Mouse (Mus musculus): ENCODE results near the gene Prickle1. TPM values are rescaled to one million over a fixed set of nuclear protein-coding genes. Genes with fewer than 3 reads are reported as not detected.

Gene Prickle1
- polyA plus RNA-seq, 1 experiment from 2014 or later = 20.7 TPM

DNA sequence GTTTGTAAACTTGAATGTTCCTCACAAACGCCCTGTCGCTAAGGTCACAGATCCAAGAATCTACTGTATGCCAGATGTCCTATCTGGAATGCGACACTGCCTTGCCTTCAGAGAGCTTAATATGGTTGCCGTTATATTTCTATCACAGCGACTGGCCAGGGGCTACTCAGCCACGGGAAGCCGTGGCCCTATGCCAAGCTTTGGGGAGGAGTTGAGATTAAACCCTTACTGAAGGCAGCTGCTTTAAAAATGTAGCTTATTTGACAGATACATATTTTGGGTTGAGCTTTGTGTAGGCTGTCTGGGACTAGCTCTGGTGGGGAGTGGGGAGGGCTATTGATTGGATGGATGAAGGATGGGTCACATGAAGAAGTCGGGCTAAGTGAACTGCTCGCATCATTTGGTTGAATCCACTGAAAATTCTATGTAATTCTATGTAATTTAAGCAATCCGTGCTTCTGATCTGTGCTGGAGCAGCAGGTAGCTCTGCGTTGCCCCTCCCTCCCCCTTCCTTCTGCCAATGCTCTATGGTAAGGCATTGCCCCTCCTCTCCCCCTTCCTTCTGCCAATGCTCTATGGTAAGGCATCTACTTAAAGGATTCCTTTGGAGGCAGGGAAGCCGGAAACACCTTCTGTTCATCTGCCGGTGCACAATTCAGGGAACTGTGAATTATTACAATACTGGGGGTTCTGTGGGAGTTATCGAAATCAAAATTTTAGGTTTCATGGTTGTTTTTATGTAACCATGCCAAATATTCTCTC lies 28.0 kb downstream of the Prickle1 start:
- H3K9ac ChIP-seq (replicated peaks; ENCODE audit: low read depth, low read length) = no peak overlapping the region
- 62% methylated on average over 14 of the region's 14 CpGs for WGBS
- no peak overlapping the region for H3K4me3 ChIP-seq (replicated peaks; ENCODE audit: low read length)
- no peak overlapping the region for H3K27ac ChIP-seq (ENCODE audit: low read length)
- no peaks in the 10 kb centered on the region for H3K27me3 ChIP-seq (replicated peaks; ENCODE audit: control insufficient read depth, insufficient read depth, low read length)
- 0 out of 2 replicates have a peak overlapping the region, but pooled peaks have one; percentile 16 for H3K4me2 ChIP-seq (ENCODE audit: low read length)
- peak; percentile 72 for ATAC-seq
- H3K4me1 ChIP-seq (replicated peaks; ENCODE audit: control insufficient read depth, insufficient read depth, low read length) = peaks cover 12% of the 10 kb centered on the region
- H3K36me3 ChIP-seq (ENCODE audit: control insufficient read depth, insufficient read depth) = no peaks in the 10 kb centered on the region
- no peaks in the 10 kb centered on the region for H3K9me3 ChIP-seq (ENCODE audit: control insufficient read depth, low read length)

DNA sequence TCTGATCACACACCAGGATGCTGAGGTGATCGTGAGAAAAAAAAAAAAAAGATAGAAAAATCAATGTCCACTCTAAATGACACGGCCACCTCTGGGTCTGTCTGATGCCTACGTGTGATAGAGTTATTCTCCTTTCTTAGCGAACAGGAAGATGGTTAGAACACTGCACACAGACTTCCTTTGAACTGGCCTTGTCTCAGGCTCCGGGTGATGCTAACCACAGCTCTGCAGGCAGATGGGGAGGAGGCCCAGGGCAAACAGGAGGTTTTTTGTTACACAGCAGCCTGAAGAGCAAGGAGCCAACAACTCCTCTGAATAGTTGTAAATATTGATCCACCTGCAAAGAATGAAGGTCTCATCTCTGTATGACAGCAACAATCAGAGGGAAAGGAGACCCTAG lies 32.2 kb downstream of the Prickle1 start:
- no peaks in the 10 kb centered on the region for H3K27me3 ChIP-seq (replicated peaks; ENCODE audit: control insufficient read depth, insufficient read depth, low read length)
- H3K4me1 ChIP-seq (replicated peaks; ENCODE audit: control insufficient read depth, insufficient read depth, low read length) = peaks cover 15% of the 10 kb centered on the region
- H3K9me3 ChIP-seq (ENCODE audit: control insufficient read depth, low read length) = no peaks in the 10 kb centered on the region
- no peak overlapping the region for H3K27ac ChIP-seq (ENCODE audit: low read length)
- H3K4me2 ChIP-seq (ENCODE audit: low read length) = no peak overlapping the region
- no peak for ATAC-seq
- H3K9ac ChIP-seq (replicated peaks; ENCODE audit: low read depth, low read length) = no peak overlapping the region
- H3K4me3 ChIP-seq (replicated peaks; ENCODE audit: low read length) = no peak overlapping the region
- no peaks in the 10 kb centered on the region for H3K36me3 ChIP-seq (ENCODE audit: control insufficient read depth, insufficient read depth)
- WGBS = 80% methylated on average over 5 of the region's 5 CpGs

DNA sequence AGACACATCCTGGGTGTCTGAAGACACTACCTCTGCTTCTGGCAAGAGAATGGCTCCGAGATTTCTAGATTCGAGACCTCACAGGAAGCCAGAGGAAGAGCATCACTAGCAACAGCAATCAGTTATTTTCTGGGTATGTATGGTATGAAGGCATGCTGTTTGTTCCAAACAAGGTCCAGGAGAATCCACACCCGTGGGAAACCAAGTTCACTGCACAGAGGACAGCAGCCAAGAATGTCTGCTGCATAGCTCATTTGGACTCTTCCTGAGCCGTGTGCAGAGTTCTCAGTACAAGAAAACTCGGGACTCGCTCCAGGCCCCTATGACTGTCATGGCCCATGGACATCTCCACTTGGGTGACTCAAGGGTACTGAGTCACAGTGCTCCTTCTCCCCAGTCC lies 34.2 kb downstream of the Prickle1 start:
- no peak overlapping the region for H3K9ac ChIP-seq (replicated peaks; ENCODE audit: low read depth, low read length)
- WGBS = 84% methylated on average over 6 of the region's 6 CpGs
- ATAC-seq = no peak

DNA sequence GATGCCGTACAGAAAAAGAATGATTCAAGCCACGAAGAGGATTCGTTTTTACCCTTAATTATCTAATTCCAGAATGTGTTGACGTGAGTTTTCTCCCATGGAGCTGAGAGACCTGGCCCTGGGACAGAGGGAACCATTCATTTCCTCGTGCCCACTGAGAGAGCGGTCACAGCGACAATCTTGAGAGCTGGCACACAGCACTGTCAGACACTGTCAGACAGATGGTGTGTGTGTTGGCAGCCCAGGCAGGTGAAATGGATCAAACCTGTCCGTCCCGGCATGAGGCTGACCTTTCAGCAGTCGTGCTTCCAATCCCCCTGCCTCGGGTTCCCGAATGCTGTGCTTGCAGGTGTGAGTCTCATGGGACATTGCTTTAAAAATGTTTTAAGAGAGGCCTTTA lies 37.3 kb downstream of the Prickle1 start:
- Histone ChIP-seq H3K36me3 (ENCODE audit: control insufficient read depth, insufficient read depth) (no peaks in the 10 kb centered on the region), H3K4me1 (replicated peaks; ENCODE audit: control insufficient read depth, insufficient read depth, low read length) (peaks cover 7% of the 10 kb centered on the region; the same call in 1 of the 2 replicates), H3K27ac (ENCODE audit: low read length) (no peak overlapping the region), H3K4me2 (ENCODE audit: low read length) (no peak overlapping the region), H3K9me3 (ENCODE audit: control insufficient read depth, low read length) (no peaks in the 10 kb centered on the region), H3K27me3 (replicated peaks; ENCODE audit: control insufficient read depth, insufficient read depth, low read length) (no peaks in the 10 kb centered on the region), H3K9ac (replicated peaks; ENCODE audit: low read depth, low read length) (no peak overlapping the region), H3K4me3 (replicated peaks; ENCODE audit: low read length) (no peak overlapping the region)
- 48% methylated on average over 12 of the region's 12 CpGs for WGBS
- ATAC-seq = peak; percentile 75; the same call in 1 of the 2 replicates

More for the DNA sequence above, 34.2 kb downstream of the Prickle1 start:
- H3K9me3 ChIP-seq (ENCODE audit: control insufficient read depth, low read length) = no peaks in the 10 kb centered on the region
- H3K4me2 ChIP-seq (ENCODE audit: low read length) = no peak overlapping the region
- no peak overlapping the region for H3K4me3 ChIP-seq (replicated peaks; ENCODE audit: low read length)
- peaks cover 7% of the 10 kb centered on the region; the same call in 1 of the 2 replicates for H3K4me1 ChIP-seq (replicated peaks; ENCODE audit: control insufficient read depth, insufficient read depth, low read length)
- H3K36me3 ChIP-seq (ENCODE audit: control insufficient read depth, insufficient read depth) = no peaks in the 10 kb centered on the region
- no peak overlapping the region for H3K27ac ChIP-seq (ENCODE audit: low read length)
- H3K27me3 ChIP-seq (replicated peaks; ENCODE audit: control insufficient read depth, insufficient read depth, low read length) = no peaks in the 10 kb centered on the region

DNA sequence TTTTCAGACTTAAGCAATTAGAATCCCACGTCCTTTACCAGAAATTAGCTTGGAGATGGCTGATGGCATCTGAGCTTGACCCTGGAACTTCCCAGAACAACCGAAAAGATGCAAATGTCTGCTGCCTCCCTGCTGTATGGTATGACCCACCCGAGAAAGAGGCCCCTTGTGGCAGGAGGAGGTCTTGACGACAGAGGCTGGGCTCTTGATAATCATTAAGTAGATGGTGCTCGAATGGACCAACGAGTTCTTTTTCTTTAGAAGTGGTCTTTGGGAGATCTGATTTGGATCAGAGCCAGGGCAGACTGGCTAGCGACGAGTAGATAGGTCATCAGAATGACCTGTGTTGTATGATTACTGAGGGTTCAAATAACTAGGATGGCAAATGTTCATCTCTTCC lies 40.0 kb downstream of the Prickle1 start:
- Histone ChIP-seq H3K27ac (ENCODE audit: low read length) (no peak overlapping the region), H3K4me2 (ENCODE audit: low read length) (no peak overlapping the region), H3K4me1 (replicated peaks; ENCODE audit: control insufficient read depth, insufficient read depth, low read length) (peaks cover 15% of the 10 kb centered on the region), H3K27me3 (replicated peaks; ENCODE audit: control insufficient read depth, insufficient read depth, low read length) (no peaks in the 10 kb centered on the region), H3K9me3 (ENCODE audit: control insufficient read depth, low read length) (no peaks in the 10 kb centered on the region), H3K9ac (replicated peaks; ENCODE audit: low read depth, low read length) (no peak overlapping the region), H3K36me3 (ENCODE audit: control insufficient read depth, insufficient read depth) (no peaks in the 10 kb centered on the region), H3K4me3 (replicated peaks; ENCODE audit: low read length) (no peak overlapping the region)
- no peak for ATAC-seq
- WGBS = 48% methylated on average over 8 of the region's 8 CpGs

DNA sequence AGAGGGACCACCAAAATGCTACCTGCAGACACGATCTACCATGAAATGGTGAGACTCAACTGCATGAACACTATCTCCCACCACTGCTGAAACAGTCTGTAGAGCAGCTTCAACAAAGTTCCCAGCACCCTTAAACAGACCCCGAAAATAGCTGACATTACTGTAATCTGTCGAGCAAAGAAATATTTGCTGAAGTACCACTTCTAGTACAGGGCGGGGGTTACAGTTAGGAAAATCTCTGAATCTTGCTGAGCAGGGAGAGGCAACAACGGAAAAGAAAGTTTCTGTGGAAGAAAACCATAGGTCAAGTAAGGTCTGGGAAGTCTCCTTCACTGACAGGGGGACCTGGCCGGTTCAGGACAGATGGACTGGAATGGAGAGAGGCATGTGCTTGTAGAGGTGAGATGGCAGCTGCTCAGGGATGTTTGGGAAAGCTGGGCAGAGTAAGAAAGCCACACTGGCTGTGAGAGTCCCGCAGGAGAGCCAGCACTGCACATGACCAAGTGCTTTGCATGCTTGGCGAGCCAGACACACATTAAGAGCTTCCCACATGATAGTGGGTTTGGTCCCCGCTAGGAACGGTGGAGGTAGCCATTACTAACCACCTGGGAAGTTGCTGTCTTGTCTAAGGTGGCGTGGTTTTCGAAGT lies 41.4 kb downstream of the Prickle1 start:
- H3K9ac ChIP-seq (replicated peaks; ENCODE audit: low read depth, low read length) = no peak overlapping the region
- no peak overlapping the region for H3K4me2 ChIP-seq (ENCODE audit: low read length)
- H3K36me3 ChIP-seq (ENCODE audit: control insufficient read depth, insufficient read depth) = no peaks in the 10 kb centered on the region
- no peak overlapping the region for H3K4me3 ChIP-seq (replicated peaks; ENCODE audit: low read length)
- no peak overlapping the region for H3K27ac ChIP-seq (ENCODE audit: low read length)
- no peaks in the 10 kb centered on the region for H3K27me3 ChIP-seq (replicated peaks; ENCODE audit: control insufficient read depth, insufficient read depth, low read length)
- H3K4me1 ChIP-seq (replicated peaks; ENCODE audit: control insufficient read depth, insufficient read depth, low read length) = peaks cover 15% of the 10 kb centered on the region
- no peak for ATAC-seq
- WGBS = 90% methylated on average over 12 of the region's 12 CpGs
- H3K9me3 ChIP-seq (ENCODE audit: control insufficient read depth, low read length) = no peaks in the 10 kb centered on the region

DNA sequence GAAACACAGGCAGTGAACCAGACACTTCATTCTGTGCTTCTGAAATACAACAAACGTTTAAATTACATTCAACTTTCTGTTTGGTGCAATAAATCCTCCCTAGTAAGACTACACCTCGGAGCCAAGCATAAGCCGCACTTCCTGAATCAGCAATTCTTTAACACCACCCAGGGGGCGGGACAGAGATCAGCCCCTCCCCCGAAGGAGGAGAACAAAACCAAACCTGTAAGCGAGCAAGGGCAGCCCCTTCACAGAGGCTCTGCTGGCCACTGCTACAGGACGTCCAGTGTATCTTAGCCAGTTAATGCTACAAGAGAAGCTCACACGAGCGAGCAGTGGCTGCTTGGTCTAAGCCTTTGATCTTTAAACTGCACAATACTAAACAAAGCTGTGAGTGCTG lies 43.5 kb downstream of the Prickle1 start:
- no peaks in the 10 kb centered on the region for H3K27me3 ChIP-seq (replicated peaks; ENCODE audit: control insufficient read depth, insufficient read depth, low read length)
- H3K4me3 ChIP-seq (replicated peaks; ENCODE audit: low read length) = no peak overlapping the region
- WGBS = 5% methylated on average over 9 of the region's 9 CpGs
- H3K9ac ChIP-seq (replicated peaks; ENCODE audit: low read depth, low read length) = no peak overlapping the region
- no peak overlapping the region for H3K27ac ChIP-seq (ENCODE audit: low read length)
- ATAC-seq = peak; percentile 70
- H3K36me3 ChIP-seq (ENCODE audit: control insufficient read depth, insufficient read depth) = no peaks in the 10 kb centered on the region
- no peaks in the 10 kb centered on the region for H3K9me3 ChIP-seq (ENCODE audit: control insufficient read depth, low read length)
- peaks cover 8% of the 10 kb centered on the region for H3K4me1 ChIP-seq (replicated peaks; ENCODE audit: control insufficient read depth, insufficient read depth, low read length)
- H3K4me2 ChIP-seq (ENCODE audit: low read length) = peak overlapping the region; percentile 22

DNA sequence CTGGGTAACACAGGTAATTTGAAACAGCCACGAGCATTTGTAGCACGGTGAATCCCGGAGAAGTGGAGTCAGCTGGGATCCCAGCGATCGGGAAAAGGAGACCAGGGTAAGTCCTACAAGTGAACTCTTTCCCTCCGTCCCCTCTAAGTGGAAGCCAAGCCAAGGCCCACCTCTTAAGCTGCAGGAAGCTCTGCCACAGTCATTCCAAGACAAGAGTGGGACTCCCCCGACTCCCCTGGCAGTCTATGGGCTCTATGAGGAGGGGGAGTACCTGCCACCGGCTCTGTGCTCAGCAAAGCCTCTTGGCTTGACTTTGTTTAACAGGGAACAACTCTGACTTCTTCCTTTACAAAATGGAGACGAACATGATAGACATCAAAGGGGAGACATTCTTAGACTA lies 47.4 kb downstream of the Prickle1 start:
- ATAC-seq = no peak
- Histone ChIP-seq H3K4me1 (replicated peaks; ENCODE audit: control insufficient read depth, insufficient read depth, low read length) (peaks cover 8% of the 10 kb centered on the region), H3K4me3 (replicated peaks; ENCODE audit: low read length) (no peak overlapping the region), H3K27me3 (replicated peaks; ENCODE audit: control insufficient read depth, insufficient read depth, low read length) (no peaks in the 10 kb centered on the region), H3K36me3 (ENCODE audit: control insufficient read depth, insufficient read depth) (no peaks in the 10 kb centered on the region), H3K9me3 (ENCODE audit: control insufficient read depth, low read length) (no peaks in the 10 kb centered on the region), H3K9ac (replicated peaks; ENCODE audit: low read depth, low read length) (no peak overlapping the region), H3K27ac (ENCODE audit: low read length) (no peak overlapping the region), H3K4me2 (ENCODE audit: low read length) (no peak overlapping the region)
- 84% methylated on average over 9 of the region's 9 CpGs for WGBS

DNA sequence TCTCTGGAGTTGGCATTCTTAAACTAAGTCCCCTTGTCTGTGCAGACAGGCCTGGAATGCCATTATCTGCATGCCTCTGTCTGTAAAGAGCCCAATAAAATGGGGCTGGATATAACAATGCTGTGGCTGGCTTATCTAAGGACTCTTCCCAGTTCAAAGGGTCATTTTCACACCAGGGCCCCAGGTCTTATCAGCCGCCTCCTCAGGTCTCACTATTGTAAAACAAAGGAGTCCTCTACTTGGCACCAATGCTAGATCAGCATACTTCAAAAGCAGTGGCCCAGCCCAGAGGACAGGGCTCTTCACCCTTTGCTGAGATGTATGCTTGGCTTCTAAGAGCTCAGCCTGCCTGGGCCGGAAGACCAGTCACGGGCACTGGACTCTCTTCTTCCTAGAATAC lies 56.3 kb downstream of the Prickle1 start:
- ATAC-seq = no peak
- no peak overlapping the region for H3K4me3 ChIP-seq (replicated peaks; ENCODE audit: low read length)
- H3K9ac ChIP-seq (replicated peaks; ENCODE audit: low read depth, low read length) = no peak overlapping the region
- no peaks in the 10 kb centered on the region for H3K27me3 ChIP-seq (replicated peaks; ENCODE audit: control insufficient read depth, insufficient read depth, low read length)
- H3K4me1 ChIP-seq (replicated peaks; ENCODE audit: control insufficient read depth, insufficient read depth, low read length) = no peaks in the 10 kb centered on the region; the same call in 1 of the 2 replicates
- H3K27ac ChIP-seq (ENCODE audit: low read length) = no peak overlapping the region
- H3K9me3 ChIP-seq (ENCODE audit: control insufficient read depth, low read length) = no peaks in the 10 kb centered on the region
- WGBS = 83% methylated on average over 3 of the region's 3 CpGs
- H3K4me2 ChIP-seq (ENCODE audit: low read length) = no peak overlapping the region
- H3K36me3 ChIP-seq (ENCODE audit: control insufficient read depth, insufficient read depth) = no peaks in the 10 kb centered on the region
